Mouse (Mus musculus) limb, embryonic 13.5 days (tissue): ENCODE measurements around the gene Cd79a. TPM values are rescaled to one million over a fixed set of nuclear protein-coding genes. Genes with fewer than 3 reads are reported as not detected.
A peak's percentile ranks its signal among the peaks of the same experiment; 100 is the strongest.

Experiments used
- ATAC-seq: fragments of 200-750 bp; cut with Nextera tagmentation; 2 replicates; pipeline ENCODE4 v1.8.0; 2017; ENCODE audit warnings: low read depth, moderate number of reproducible peaks, moderate TSS enrichment; ENCODE audit not compliant: low FRiP score
- H3K27ac ChIP-seq: fragments of 300-500 bp; sonication (generic); 2 replicates; pipeline ENCODE4 v1.5.1; 2015; ENCODE audit warnings: inconsistent platforms, mild to moderate bottlenecking, moderate library complexity
- H3K27me3 ChIP-seq: fragments of 300-500 bp; sonication (generic); 2 replicates; pipeline ENCODE4 v1.6.1; 2015; ENCODE audit warnings: mild to moderate bottlenecking, inconsistent platforms
- H3K36me3 ChIP-seq: fragments of 300-500 bp; sonication (generic); 2 replicates; pipeline ENCODE4 v1.6.1; 2015; ENCODE audit warnings: inconsistent platforms, mild to moderate bottlenecking, moderate library complexity
- H3K4me1 ChIP-seq: fragments of 300-500 bp; sonication (generic); 2 replicates; pipeline ENCODE4 v1.6.1; 2015; ENCODE audit warnings: inconsistent platforms
- H3K4me2 ChIP-seq: fragments of 300-500 bp; sonication (generic); replicated peaks from 2 replicates; pipeline ENCODE4 v1.6.1; 2015; ENCODE audit warnings: inconsistent platforms, mild to moderate bottlenecking, moderate library complexity
- H3K4me3 ChIP-seq: fragments of 300-500 bp; sonication (generic); 2 replicates; pipeline ENCODE4 v1.5.1; 2015; ENCODE audit warnings: moderate library complexity, mild to moderate bottlenecking, inconsistent platforms
- H3K9ac ChIP-seq: fragments of 300-500 bp; sonication (generic); 2 replicates; pipeline ENCODE4 v1.6.1; 2015; ENCODE audit warnings: mild to moderate bottlenecking, inconsistent platforms
- H3K9me3 ChIP-seq: fragments of 300-500 bp; sonication (generic); 2 replicates; pipeline ENCODE4 v1.6.1; 2016; ENCODE audit warnings: inconsistent platforms
- WGBS: fragments of 180-500 bp; shearing (Covaris S2); methylation state at CpG from one replicate; pipeline ENCODE4 v1.1.7; 2015; 5-methylcytosine and 5-hydroxymethylcytosine counted together
- polyA plus RNA-seq: library from polyadenylated mRNA; unstranded; fragments of >200 nt; fragmentation: Nextera tagmentation; extraction: Ambion mirVana; gene quantifications from 2 replicates; pipeline ENCODE4 v1.2.1, GENCODE M21; 2015

The Cd79a gene
- 0.45 and 0.86 TPM in 2 replicates for polyA plus RNA-seq

DNA sequence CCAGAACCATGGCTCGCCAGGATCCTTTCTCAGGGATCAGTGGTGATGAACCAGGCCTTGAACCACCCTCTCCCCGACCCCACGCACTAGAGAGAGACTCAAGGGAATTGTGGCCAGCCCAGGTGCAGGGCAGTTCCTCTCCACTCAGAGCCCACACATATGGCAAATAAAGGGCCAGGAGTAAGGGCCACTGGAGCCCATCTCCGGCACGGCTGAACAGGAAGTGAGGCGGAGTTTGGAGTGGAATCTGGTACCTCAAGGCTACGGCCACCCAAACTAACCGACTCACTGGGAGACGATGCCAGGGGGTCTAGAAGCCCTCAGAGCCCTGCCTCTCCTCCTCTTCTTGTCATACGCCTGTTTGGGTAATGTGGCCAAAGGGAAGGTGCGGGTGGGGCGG is at the start of gene Cd79a:
TSS of gene Cd79a (plus strand) at position 158 of the 400 bp plus-strand sequence.
- Histone ChIP-seq H3K9me3 (no peaks in the 10 kb centered on the region), H3K27ac (no peak within 1 kb of the TSS), H3K27me3 (no peaks in the 10 kb centered on the region), H3K4me2 (no peak within 1 kb of the TSS), H3K9ac (no peak within 1 kb of the TSS), H3K4me1 (peaks cover 5% of the 10 kb centered on the region), H3K4me3 (no peak within 1 kb of the TSS), H3K36me3 (no peaks in the 10 kb centered on the region)
- 58% methylated on average over 12 of the region's 12 CpGs for WGBS
- no peak for ATAC-seq

DNA sequence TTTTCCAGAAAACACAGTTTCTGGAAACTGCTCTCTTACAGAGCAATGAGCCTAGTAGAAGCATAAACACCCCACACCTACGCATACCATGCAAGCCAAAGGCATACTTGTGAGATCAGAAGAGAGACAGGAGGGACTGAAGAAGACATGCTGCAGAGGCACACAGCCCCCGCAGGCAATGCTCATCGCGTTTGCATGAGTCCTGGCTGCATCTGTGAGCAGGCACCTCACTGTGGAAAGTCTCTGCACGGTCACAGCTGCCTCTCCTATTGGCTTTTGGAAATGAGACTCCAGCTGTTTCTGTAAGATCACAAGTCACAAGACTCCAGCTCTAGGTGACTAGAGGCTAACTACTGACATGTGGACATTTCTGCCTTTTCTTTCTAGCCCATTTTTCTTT is 47.0 kb upstream of the Cd79a start:
- H3K9ac ChIP-seq, result no peak overlapping the region

DNA sequence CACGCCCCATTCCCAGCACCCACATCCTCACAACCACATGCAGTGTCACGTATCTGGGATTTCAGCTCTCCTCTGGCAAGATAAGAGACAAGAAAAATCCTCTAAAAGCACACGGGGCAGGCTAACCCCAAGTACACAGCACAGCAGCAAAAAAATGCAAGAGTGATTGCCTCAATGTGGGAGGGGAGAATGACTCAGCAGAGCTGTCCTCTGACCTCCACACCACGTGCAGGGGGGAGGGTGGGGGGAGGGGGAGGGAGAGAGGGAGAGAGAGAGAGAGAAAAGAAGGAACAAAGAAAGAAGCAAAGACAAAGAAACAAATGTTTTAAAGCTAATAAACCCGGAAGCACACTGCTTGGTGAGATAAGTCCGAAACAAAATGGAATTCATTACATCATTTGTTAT is 46.3 kb upstream of the Cd79a start:
- Histone ChIP-seq H3K27me3 (no peaks in the 10 kb centered on the region), H3K9ac (no peak overlapping the region), H3K4me3 (no peak overlapping the region), H3K27ac (no peak overlapping the region), H3K4me1 (peaks cover 5% of the 10 kb centered on the region; the same call in 1 of the 2 replicates), H3K36me3 (no peaks in the 10 kb centered on the region), H3K9me3 (no peaks in the 10 kb centered on the region), H3K4me2 (no peak overlapping the region)
- WGBS, result 32% methylated on average over 6 of the region's 6 CpGs
- ATAC-seq, result no peak

More for the DNA sequence above, 47.0 kb upstream of the Cd79a start:
- no peak; the same call in 1 of the 2 replicates for ATAC-seq
- no peaks in the 10 kb centered on the region for H3K36me3 ChIP-seq
- H3K4me1 ChIP-seq, result peaks cover 5% of the 10 kb centered on the region; the same call in 1 of the 2 replicates
- no peaks in the 10 kb centered on the region for H3K9me3 ChIP-seq
- no peak overlapping the region for H3K4me3 ChIP-seq
- no peak overlapping the region for H3K27ac ChIP-seq
- 18% methylated on average over 5 of the region's 5 CpGs for WGBS
- no peaks in the 10 kb centered on the region for H3K27me3 ChIP-seq
- no peak overlapping the region for H3K4me2 ChIP-seq

DNA sequence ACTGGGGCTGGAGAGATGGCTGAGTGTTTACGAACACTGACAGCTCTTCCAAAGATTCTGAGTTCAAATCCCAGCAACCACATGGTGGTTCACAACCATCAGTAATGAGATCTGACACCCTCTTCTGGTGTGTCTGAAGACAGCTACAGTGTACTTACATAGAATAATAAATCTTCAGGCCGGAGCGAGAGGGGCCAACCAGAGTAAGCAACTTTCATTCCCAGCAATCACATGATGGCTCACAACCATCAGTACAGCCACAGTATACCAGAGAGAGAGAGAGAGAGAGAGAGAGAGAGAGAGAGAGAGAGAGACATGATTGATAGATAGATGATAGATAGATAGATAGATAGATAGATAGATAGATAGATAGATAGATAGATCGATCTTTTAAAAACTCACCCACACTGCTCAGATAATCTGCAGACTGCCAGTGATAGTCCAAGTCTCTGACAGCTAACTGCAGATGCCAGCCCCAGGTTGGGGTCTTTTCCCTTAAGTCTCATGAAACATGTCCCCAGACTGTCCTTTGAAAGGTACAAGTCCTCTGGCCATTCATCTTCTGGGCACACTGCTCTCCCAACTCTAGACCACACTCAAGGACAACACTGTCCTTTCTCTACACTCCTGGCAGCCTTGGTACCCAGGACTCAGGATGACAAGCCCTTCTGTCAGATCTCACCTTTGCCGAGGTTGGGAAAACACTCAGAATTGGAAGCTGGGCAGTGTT is 45.4 kb upstream of the Cd79a start:
- H3K36me3 ChIP-seq, result no peaks in the 10 kb centered on the region
- no peak for ATAC-seq
- no peak overlapping the region for H3K9ac ChIP-seq
- no peak overlapping the region for H3K4me3 ChIP-seq
- no peaks in the 10 kb centered on the region for H3K9me3 ChIP-seq
- peaks cover 5% of the 10 kb centered on the region; the same call in 1 of the 2 replicates for H3K4me1 ChIP-seq
- WGBS, result 81% methylated on average over 5 of the region's 5 CpGs
- H3K27ac ChIP-seq, result no peak overlapping the region
- H3K4me2 ChIP-seq, result no peak overlapping the region
- no peaks in the 10 kb centered on the region for H3K27me3 ChIP-seq

DNA sequence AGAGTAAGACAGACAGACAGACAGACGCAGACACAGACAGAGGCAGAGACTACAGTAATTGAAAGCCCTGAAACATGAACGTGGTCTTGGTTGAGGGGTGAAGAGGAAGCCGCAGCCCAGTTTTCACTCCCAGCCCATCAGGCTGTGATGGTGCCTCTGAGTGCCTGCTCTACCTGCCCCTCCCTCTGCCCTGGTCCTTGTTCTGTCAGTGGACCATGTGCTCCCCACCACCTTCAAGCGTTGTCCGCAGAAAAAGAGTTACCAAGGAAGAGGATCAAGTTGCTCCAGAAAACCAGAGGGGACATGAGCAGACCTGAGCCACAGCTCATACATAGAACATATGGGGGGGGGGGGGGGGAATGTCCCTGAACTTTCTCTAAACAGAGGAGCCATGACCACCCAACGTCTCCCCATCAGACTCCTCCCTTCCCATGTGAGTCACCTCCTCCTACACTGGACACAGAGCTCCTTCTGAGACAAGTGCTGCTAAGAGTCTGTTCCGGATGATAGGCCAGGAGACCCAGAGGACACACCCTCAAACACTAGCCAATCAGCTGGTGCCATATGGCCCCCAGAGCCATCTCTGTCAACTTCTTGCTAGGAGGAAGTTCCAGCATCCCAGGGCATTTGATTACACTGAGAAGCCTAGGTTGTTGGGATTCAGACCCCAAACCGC is 44.5 kb upstream of the Cd79a start:
- peak; percentile 45; the same call in 1 of the 2 replicates for ATAC-seq
- no peak overlapping the region for H3K4me2 ChIP-seq
- no peaks in the 10 kb centered on the region for H3K9me3 ChIP-seq
- H3K9ac ChIP-seq, result no peak overlapping the region
- no peak overlapping the region for H3K27ac ChIP-seq
- H3K4me1 ChIP-seq, result peaks cover 5% of the 10 kb centered on the region; the same call in 1 of the 2 replicates
- no peaks in the 10 kb centered on the region for H3K27me3 ChIP-seq
- no peaks in the 10 kb centered on the region for H3K36me3 ChIP-seq
- H3K4me3 ChIP-seq, result no peak overlapping the region
- WGBS, result 75% methylated on average over 8 of the region's 8 CpGs

DNA sequence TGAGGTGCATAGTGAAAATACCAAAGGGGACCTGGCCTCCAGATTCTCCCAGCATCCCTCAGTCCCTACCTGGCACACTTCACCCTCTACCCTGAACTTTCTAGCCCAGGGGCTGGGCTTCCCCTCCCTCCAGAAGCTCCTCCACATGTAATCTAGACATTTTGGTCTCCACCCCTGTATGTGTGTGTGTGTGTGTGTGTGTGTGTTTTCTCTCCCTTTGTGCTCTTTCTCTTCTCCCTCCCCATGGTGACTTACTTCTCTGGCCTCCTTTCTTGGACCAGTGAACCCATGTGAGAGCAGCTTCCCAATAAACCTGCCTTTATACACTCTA is 44.0 kb upstream of the Cd79a start:
- ATAC-seq, result no peak
- Histone ChIP-seq H3K4me3 (no peak overlapping the region), H3K27ac (no peak overlapping the region), H3K4me2 (no peak overlapping the region), H3K36me3 (no peaks in the 10 kb centered on the region), H3K9me3 (no peaks in the 10 kb centered on the region), H3K4me1 (peaks cover 5% of the 10 kb centered on the region; the same call in 1 of the 2 replicates), H3K27me3 (no peaks in the 10 kb centered on the region), H3K9ac (no peak overlapping the region)

DNA sequence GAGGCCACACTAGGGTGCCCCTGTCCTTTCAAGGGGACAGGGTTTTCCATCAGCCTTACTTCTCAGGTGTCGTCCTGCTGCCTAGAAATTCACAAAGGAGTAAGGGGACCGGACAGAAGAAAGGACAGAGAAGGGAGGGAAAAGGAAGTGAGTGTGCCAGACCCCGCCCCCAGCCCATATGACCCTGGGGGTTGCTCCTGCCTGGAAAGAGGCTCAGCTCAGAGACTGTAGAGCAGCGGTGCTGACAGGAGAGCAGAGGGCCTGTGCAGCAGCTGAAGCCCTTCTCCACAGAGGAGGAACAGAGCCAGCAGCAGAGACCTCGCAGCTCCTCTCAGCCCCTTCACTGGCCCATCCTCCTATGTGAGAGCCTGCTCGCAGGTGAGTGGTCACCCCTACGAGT is 43.5 kb upstream of the Cd79a start:
- Histone ChIP-seq H3K4me3 (no peak overlapping the region), H3K9ac (no peak overlapping the region), H3K36me3 (no peaks in the 10 kb centered on the region), H3K4me1 (peaks cover 5% of the 10 kb centered on the region; the same call in 1 of the 2 replicates), H3K27ac (no peak overlapping the region), H3K4me2 (no peak overlapping the region), H3K9me3 (no peaks in the 10 kb centered on the region), H3K27me3 (no peaks in the 10 kb centered on the region)
- 31% methylated on average over 7 of the region's 7 CpGs for WGBS
- ATAC-seq, result no peak

DNA sequence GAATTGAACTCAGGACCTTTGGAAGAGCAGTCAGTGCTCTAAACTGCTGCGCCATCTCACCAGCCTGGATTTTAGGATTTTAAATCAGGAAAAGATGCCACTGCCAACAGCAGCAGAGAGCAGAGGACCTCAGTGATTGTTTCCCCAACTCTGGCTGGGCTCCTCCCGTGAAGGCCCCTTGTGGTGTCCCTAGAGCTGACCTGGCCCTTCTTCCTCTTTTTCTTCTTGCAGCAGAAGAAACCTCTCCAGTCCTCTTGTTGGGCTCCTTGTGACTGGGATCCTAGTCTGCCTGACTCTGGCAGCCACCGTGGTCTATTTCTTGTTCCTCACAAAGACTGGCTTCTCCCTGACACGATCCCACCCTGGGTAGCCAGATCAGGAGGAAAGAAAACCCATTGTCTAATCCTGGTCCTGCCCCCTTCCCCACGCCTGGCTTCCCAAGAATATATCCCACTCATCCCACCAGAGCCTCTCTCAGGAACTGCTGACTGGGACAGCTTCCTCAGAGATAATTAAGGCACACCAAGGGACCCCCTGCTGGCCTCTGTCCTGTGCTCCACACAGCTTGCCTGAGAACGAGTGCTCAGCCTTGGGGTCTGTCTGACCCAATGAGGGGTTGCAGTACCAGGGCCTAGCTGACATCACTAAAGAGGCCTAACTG is 40.6 kb upstream of the Cd79a start:
- Histone ChIP-seq H3K27ac (no peak overlapping the region), H3K4me2 (no peak overlapping the region), H3K9ac (no peak overlapping the region), H3K36me3 (no peaks in the 10 kb centered on the region), H3K4me1 (peaks cover 5% of the 10 kb centered on the region; the same call in 1 of the 2 replicates), H3K9me3 (no peaks in the 10 kb centered on the region), H3K4me3 (no peak overlapping the region), H3K27me3 (no peaks in the 10 kb centered on the region)
- ATAC-seq, result no peak
- 45% methylated on average over 6 of the region's 6 CpGs for WGBS

DNA sequence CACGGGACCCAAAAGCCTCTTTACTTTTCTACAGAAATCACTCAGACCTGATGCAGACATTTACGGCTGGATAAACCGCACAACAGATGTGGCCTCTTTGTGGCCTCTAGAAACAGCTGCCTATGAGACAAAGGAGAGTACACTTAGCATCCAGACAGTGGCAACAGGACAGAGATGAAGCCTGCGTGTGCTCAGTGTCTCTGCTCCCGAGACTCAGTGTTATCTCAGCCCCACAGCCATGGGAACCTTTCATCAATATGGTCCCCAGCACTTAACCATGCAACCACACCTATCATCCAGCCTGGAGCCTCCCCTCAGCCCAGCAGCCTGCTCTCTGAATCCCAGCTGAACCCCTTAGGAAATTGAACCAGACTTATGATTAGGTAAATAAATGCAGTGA is 37.9 kb upstream of the Cd79a start:
- Histone ChIP-seq H3K27me3 (no peaks in the 10 kb centered on the region), H3K9ac (no peak overlapping the region), H3K9me3 (no peaks in the 10 kb centered on the region), H3K4me1 (no peaks in the 10 kb centered on the region), H3K4me2 (no peak overlapping the region), H3K36me3 (no peaks in the 10 kb centered on the region), H3K27ac (no peak overlapping the region), H3K4me3 (no peak overlapping the region)
- 67% methylated on average over 5 of the region's 5 CpGs for WGBS
- no peak for ATAC-seq

DNA sequence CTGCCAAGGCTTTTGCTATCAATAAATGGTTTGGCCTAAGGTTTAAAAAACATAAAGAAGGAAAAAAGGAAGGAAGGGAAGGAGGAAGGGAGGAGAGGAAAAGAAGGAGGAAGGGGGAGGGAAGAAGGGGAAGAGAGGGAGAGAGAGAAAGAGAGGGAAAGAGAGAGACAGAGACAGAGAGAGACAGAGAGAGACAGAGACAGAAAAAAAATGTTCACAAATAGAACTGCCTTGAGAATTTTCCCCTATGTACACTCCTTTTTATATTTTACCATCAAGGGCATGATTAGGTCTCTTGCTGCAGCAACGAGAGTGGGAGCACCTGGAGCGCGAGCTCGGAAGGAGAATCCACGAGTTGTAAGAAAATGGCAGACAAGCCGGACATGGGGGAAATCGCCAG is 35.3 kb upstream of the Cd79a start, which contains the start of gene Gm9844:
TSS of gene Gm9844 (plus strand) at position 301 of the 400 bp plus-strand sequence.
- Histone ChIP-seq H3K27me3 (peaks cover 4% of the 10 kb centered on the region; the same call in 1 of the 2 replicates), H3K9ac (no peak within 1 kb of the TSS), H3K4me3 (no peak within 1 kb of the TSS), H3K4me2 (no peak within 1 kb of the TSS), H3K9me3 (no peaks in the 10 kb centered on the region), H3K4me1 (no peaks in the 10 kb centered on the region), H3K27ac (no peak within 1 kb of the TSS), H3K36me3 (no peaks in the 10 kb centered on the region)
- 83% methylated on average over 7 of the region's 7 CpGs for WGBS
- ATAC-seq, result no peak

DNA sequence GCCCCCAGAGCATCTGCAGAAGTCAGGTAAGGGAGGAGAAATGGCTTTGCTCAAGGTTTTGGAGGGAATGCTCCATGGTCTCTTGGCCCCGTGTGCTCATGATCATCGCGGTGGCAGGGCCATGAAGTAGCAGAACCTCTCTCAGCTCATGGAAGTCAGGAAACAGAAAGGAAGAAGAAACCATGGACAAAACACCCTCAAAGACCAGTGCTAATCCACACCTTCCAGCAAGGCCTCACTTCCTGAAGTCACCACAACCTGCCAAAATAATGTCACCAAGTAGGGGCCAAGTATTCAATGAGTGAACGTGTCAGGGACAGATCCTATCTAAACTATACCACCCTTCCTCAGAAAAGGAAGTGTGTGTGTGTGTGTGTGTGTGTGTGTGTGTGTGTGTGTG is 34.3 kb upstream of the Cd79a start:
- Histone ChIP-seq H3K9ac (no peak overlapping the region), H3K9me3 (no peaks in the 10 kb centered on the region), H3K4me1 (no peaks in the 10 kb centered on the region), H3K4me3 (no peak overlapping the region), H3K36me3 (no peaks in the 10 kb centered on the region), H3K27me3 (peaks cover 8% of the 10 kb centered on the region; the same call in 1 of the 2 replicates), H3K4me2 (no peak overlapping the region), H3K27ac (no peak overlapping the region)
- WGBS, result 87% methylated on average over 4 of the region's 4 CpGs
- no peak for ATAC-seq

DNA sequence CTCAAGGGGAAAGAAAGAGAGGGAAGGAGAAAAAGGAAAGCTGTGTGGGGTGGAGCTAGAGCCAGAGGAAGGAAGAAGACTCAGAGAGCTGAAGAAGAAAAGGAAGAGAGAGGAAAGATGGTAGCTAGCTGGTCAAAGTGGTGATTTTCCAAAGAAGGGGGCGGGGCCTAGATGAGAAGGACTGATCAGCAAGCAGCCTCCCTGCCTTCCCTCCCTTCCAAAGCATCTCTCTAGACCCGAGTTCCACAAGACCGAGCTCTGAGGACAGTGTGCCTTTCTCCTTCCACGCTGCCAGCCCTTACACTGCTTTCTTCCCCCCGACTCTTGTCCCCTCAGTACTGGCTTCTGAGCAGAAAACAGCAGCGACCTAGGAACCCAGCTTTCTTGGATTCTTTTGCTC is 33.0 kb upstream of the Cd79a start:
- Histone ChIP-seq H3K27ac (no peak overlapping the region), H3K27me3 (peaks cover 10% of the 10 kb centered on the region; the same call in 1 of the 2 replicates), H3K36me3 (no peaks in the 10 kb centered on the region), H3K9me3 (no peaks in the 10 kb centered on the region), H3K4me1 (no peaks in the 10 kb centered on the region), H3K9ac (no peak overlapping the region), H3K4me2 (no peak overlapping the region), H3K4me3 (no peak overlapping the region)
- 35% methylated on average over 6 of the region's 6 CpGs for WGBS
- no peak for ATAC-seq
